Mouse (Mus musculus): ENCODE measurements at regions not wholly inside any gene's neighbourhood (a gene's known extent, or its start where the extent isn't known, plus 50 kb on each side); places are given as distances from the start of the nearest gene placed in this dataset.

DNA sequence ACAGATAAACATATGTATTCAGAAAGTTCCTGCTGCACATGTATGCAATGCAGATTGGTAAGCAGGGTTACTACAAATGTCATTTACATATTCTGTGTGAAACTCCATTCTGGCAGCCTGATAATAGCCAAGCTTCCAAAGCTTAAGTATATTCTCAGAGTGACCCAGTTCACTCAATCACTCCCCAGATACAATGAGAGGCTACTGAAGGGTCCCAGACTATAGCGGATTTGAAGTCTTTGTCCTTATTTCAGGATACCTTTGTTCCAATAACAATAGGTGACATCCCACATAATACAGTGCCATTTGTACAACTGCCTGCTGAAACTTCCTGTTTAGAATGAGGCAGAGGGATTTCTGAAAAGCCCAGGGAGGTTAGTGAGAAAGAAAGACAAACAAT, 132.5 kb upstream of the Klf6 start:
- DNase-seq, result no peak

DNA sequence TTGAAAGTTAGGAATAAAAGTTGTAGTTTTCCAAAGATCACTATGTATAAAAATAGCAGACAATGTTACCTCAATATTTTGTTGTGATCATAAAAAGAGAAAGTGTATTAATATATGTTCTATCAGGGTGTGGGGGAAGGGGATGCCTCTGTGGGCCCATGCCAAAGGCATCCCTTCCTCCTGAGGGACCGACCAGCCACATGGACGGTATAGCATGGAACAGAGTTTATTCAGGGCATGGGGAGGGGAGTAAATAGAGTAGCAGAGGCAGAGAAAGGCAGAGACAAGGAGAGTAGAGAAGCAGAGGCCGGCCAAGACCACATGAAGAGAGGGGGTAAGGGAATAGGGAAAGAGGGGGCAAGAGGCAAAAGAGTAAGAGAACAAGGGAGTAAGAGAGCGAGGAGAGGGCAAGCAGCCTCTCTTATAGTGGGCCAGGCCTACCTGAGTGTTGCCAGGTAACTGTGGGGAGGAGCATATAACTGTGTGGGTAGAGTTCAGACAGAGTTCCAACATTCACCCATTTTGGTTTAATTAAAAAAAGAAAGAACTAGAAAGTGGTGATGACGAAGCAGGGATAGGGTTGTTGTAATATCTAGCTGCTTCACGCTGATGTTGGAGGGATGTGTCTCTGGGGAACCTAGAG, 131.7 kb upstream of the Klf6 start:
- DNase-seq, result no peak

DNA sequence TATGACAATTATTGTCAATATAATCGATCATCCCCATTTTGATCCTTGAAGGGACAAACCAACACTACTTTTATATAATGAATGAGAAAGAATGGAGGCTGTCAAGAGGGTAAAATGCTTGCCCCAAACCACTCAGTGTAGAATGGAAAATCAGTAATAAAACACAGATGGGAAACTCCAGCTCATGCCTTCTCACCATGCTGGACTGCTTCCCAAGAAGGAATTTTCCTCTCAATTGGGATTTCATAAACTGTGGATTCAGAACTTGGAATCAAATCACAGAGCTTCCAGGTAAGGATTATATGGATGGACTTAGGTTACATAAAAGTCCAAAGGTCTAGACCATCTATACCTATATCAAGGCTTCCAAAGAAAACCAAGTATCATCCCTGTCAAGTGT, 129.1 kb upstream of the Klf6 start:
- DNase-seq, result no peak

DNA sequence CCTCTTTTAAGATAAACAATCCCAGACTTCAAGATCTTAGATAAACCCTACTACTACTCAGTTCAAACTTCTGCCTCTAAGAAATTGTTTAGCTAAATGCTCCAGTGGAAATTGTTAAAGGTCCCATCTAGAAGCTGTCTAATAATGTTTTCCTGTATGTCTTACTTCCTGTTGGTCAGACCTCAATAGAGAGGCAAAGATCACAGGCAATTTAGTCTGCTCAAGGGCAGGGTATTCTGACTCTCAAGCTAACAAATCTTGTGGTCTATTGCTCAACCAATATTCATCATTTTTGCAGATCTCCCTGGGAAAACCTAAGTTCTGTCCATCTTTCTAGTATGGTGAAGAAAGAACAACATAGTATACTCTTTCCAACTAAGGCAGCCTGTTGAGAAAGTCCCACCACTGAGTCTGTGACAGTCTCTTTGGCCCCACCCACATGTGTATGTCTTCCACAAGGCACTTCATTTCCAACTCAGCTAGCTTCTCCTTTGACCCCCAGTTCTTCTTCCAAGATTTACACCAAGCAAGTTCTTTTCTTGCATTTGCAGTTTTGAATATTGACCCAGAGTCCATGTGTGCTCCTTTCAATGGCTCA, 126.2 kb upstream of the Klf6 start:
- DNase-seq, result no peak

DNA sequence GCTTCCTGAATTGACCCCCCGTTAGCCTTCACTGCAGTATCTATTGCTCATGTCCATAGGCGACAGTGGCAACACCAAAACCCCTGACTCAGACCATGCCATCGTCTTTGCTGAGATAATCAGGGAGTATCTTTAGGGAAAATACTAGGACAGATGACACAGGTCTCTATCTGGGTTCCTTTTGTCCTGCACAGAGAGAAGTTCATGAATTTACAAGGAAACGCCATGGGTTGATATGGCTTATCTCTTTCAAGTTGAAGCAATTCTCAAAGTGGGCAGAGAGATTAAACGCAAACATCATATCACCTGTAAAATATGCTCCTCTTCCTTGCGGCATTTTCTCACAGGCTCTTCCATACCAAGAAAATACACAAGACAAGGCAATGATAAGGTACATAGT, 124.8 kb upstream of the Klf6 start:
- no peak for DNase-seq

DNA sequence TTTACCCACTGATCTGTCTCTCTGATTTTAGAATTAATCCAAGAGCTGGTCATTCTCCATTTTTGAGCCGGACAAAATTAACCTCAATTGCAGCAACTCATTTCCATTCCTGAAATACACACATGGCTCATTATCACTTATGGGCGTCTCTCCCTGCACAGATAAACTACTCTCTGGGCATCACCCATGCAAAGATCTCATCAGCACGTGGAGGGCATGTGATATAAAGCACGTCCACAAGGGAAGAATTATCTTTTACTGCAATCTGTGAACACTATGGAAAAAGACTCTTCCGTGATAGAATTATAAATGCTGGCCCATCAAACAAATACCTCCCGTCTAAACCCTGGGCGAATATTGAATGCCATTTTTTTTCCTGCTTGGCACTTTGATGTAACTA, 124.1 kb upstream of the Klf6 start:
- DNase-seq, result no peak

DNA sequence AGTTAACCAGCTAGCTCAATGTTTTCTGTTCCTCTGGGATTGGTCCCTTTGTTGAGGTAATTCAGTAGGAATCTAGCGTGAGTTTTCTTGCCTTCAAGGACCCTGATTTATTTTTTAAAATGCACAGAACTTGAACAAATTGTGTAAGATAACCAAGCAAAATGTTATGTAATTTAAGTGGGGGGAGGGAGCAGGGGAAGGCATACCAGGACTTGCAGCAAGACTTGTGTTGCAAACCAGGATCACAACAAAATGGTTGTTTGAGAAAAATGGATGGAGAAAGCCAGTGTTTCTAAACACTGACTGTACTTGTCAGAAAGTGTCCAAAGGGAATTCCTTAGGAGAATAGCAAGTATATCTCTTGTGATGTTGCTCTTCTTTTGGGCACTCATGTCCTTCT, 120.5 kb upstream of the Klf6 start:
- no peak for DNase-seq

DNA sequence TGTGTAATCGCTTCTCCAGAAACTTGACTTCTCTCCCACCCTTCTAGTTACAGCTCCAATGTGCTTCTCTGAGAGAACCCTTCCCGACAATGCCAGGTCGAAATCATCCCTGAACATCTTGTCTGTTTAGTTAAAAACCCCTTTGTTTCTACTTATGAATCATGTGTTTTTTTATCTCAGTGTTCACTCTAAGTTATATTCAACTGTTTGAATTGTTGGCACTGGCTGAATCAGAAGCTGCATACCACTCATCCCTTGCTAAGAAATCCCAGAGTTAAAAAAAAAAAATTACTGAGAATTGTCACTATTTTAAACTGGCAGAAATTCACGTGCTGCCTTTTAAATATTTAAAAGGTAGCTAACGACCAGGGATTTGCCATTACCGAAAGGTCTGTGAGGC, 116.3 kb upstream of the Klf6 start:
- DNase-seq, result no peak

DNA sequence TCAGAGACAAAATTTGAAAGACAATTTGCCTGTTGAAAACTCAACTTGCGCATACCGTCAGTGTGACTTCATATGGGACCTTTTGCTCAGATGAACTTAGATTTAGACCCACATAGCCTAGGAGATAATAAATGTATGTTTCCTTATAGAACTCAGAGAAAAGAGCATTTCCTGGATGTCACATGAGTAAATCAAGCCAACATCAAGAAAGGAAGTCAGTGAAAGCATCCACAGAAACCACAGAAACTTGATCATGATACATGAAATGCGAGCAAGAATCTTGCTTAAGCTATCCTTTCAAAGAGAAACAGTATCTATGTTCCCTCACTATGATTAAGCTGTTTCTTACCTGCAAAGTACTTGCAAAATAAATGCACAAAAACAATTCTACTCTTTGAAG, 104.1 kb upstream of the Klf6 start:
- DNase-seq, result no peak

DNA sequence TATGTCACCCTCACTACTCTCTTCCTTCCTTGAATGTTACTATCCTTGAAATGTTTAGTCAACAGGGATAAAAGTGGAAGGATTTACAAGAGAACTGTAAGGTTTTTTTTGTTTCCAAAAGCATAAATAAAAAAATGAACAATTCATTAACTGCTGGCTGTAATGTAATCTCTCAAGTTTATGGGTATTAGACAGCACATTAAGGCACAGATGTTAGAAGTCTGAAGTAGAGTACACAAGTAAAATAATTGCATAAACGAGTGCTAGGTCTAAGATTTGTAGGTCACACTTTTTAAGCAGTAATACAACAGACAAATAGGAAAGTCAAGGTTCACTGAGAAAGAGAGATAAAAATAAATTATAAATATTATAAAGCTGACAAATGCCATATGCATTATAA, 103.3 kb upstream of the Klf6 start:
- no peak for DNase-seq

DNA sequence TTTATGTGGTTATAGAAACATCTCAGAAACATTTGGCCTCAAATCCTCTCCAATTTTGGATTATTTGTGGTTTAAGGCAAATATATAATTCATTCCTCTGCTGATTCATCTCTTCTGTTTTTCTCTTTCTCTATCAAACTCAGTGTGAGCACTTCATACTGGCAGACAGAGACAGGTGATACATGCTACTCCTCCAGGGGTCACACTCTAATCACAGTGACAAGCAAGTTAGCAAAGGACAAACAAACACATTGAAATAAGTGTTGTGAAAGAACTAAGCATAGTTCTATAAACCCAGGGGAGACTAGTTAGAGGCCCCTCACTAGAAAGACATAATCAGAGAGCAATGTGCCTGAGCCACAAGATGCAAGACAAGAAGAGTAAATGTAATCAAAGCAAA, 101.3 kb upstream of the Klf6 start:
- no peak for DNase-seq

DNA sequence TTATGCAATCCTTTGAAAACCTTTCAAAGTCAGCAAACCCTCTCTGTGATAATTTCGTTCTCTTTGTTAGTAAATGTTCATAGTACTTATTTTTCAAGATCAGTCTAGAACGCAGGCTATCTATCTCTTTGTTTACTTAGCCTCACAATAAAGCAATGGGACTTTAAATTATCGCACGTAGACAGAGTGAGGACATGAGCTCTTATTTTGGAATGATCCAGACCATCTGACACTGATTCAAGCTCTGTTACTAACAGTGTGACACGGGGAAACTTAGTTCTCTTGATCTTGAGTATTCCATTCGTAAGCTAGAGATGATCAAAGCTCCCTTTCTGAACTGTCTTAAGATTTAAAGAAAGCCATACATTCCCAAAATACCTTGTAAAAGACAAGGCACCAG, 94.9 kb upstream of the Klf6 start:
- no peak for DNase-seq

DNA sequence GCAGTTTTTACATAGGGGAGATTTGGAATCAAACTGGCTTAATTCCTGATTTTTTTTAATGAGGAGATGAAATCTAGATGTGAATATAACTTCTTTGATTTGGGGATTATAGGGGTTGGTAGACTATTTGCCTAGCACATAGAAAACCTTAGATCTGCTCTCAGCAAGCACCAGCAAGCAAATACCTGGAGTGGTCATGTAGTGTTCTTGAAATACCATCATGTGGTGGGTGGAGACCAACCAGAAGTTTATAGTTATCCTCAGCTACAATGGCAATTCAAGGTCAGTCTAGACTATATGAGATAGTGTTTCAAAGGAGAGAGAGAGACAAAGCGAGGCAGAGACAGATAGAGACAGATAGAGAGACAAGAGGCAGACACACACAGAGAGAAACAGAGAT, 94.1 kb upstream of the Klf6 start:
- DNase-seq, result no peak

DNA sequence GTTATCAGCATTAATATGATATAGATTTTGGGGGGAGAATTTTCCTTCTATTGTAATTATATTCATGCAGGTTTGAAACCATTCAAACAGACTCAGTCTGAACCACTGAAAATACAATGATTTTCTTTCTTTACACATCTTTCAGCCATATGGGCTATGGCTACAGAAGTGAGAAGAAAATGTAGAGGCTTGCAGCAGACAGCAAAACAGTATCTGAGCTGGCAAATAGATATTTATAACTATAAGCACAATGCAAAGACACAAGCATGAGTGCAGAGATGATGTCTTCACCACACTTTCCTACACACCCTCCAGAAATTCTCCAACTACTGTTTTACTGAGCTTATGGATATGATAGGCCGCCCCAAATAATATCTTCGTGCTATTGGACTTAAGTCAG, 92.6 kb upstream of the Klf6 start:
- no peak for DNase-seq

DNA sequence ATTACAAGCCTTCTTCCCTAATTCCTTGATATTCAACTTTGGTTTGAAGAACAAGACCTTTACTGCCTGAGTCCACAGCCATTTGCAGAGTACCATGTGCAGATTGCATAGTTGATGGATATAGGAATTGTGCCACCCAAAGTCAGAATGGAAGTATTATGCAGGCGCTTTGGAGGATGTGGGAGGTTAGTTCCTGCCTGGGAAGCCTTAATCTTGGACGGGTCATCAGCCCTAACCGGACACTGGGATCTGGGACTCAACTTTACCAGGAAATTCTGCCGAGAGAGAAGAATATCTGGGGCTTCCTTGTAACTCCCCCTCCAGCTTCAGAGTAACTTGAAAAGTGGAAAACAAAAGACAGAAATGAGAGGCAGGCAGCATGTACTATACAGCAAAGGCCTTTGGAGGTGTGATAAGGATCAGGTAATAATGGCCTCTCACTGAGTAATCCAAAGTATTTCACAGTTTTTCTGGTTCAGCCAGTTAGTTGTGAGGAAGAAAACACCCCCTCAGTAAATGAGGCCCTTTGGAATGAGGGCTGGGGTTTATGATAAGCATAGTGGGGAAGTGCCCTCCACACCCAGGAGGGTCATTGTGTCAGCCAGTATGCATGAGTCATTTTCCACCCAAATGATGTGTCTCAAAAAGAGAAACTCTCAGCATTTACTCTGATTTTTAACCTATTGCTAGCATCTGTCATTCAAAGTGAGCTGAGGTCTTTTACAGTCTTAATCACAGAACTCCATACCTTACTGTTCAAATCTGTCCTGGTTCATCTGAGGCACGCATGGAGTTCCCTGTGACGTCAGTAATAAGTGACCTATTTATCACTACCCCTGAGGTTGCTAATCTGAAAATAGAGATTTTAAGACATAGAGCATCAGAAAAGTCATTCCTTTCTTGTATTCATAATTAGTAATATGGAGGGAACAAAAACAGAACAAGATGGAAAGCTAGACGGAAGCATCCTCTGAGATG, 91.7 kb upstream of the Klf6 start:
- DNase-seq, result no peak

DNA sequence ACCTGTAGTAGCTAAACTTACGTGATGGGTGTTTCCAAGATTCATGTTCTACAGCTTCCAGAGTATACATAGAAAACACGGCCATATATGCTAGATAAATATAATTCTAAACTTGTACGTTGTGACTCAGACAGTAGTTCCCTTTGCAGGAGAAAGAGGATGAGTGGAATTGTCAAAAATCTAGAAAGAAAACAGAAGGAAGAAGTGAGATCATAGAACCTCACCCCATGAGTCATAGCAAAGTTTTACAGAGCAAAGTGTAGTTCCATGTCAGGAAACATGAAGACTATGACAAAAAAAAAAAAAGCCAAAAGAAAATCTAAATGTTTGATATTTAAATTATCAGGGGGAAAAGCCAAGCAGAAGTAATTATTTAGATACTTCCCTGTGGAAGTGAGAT, 87.5 kb upstream of the Klf6 start:
- DNase-seq, result no peak

DNA sequence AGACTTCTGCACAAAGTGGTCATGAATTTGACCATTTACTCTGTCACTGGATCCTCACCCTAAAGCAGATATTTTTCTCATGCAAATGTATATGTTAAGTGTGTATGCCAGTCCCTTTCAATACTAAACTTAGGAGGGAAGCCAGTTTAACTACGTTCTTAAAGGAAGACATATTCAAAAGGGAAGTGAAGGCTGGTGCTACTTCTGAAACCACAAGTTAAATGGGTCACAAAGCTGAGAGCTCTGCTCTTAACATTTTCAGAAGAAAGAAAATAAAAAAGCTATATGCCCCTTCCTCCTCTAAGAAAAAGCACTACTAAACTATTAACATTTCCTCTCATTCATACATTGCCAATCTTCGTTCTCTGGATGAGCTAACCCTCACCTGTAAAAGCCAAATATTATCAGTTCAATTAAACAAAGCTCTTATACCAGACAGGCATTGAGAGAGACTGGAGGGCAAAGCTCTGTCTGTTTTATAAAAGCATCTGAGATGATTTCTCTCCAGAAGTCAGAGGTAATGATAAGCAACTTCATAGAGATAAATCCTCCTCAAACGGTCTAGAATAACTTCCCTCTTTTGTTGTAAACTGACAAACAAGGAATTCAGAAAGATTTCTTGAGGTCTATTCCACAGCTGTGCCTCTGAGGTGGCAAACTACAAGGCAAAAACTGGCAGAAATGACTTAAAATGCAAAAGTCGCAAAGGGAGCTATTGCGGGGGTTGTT, 82.7 kb upstream of the Klf6 start:
- DNase-seq, result no peak

DNA sequence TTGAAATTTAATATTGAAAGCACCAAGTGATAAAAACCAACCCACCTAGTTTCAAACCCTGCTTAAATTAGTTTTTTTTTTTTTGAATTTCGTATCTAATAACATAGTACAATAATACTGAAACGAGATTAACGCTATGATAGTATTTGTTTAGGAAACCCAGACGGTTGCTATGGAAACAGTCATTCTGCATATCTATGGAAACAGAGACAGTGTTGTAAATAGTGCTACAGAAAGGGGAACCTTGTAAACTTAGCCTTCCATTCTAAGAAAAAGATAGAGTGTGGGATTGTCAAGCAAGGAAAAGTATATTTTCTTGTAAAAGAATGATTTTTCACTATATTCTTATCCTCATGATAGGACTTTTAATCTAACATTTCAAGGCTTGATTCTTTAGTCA, 81.9 kb upstream of the Klf6 start:
- no peak for DNase-seq

DNA sequence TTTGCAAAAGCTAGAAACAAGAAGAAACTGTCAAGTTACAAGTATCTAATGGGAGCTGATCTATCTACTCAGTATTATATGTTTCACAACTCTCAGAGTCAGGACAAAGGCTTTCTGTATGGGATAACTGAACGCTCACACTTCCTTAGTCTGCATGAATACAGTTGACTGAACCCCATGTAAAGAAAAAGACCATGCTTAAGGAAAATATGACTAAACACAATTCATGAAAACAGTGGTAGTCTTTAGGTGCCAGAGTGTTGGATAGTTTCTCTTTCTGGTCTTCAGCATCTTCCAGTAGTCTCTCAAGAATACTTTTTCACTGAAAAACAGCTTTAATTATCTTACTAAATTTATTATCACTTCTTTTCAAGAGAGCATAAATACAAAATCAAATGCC, 78.7 kb upstream of the Klf6 start:
- DNase-seq, result no peak

DNA sequence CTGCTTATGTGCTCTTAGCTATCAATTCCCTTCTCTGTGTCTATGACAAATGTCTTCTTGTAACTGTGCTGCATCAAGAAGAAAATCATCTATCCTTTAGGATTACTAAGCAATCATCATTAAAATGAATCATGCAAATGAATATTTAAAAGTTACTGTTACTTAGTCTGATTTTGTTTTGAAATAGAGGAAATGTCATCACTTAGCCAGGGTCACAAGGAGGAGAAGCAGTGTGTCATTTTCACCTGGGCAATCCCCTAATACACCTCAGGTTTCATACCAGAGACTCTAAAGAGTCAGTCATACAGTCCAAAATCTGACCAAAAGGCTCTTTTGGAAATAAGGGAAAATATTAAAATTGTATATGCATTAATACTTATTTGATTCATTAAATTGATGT, 74.2 kb upstream of the Klf6 start:
- DNase-seq, result no peak

DNA sequence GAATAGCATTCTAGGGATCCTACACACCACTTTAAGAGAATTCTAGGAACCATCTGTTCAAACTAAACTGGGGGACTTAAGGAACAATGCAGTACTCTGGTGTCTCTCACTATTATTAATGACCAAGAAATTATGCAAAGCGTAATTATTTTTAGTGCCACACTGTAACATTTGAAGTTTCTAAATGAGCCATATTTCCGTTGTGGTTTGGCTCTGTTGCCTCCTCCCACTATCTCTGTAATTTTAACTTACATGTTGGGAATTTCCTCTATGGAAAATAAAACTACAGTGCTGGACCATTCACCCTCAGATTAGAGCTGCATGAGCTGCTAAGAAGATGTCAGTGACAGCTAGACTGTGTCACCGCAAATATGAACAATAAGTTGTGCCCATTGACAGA, 72.0 kb upstream of the Klf6 start:
- no peak for DNase-seq

DNA sequence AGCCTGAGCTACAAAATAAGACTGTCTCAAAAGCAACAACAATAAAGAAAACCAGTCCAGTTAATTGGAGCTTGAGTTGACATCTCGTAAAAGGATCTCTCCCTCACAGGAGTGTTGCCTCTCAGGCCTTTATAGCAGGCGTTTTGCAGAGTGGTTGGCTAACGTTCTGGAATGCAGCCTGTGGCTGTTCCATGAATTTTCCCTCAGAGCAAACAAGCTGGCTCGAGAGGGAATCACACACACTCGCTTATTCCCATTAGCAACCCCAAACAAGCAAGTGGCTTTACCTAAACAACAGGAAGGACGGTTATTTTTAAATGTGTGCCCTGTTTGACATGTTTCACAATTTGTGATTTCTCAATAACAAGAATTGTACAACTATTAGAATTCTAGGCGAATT, 59.2 kb upstream of the Klf6 start:
- no peak for DNase-seq

DNA sequence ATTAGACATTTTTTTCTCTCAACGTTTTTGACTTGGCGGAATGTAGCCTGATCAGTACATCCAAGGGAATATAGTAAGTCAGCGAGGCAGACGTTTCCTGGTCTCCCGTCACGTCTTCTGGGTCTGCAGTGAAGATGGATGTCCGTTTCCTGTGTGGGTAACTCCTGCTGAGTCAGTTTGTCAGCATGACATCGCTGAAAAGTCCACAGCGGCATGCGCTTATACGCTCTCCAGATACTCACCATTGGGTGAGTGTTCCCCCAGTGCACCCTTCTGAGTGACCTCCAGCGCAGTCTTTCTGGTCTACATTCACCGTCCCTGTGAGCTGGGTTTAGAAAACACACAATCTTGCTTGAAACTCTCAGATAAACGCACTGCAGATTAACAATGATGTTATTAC, 58.5 kb upstream of the Klf6 start:
- DNase-seq, result no peak

Data from cerebellum, adult 9-11 months (tissue).